Mouse (Mus musculus) mouse embryonic stem cell (cell line): ENCODE data around the gene Gm20388.

Source experiments
- in situ Hi-C, 2 experiments: fragments of 300-500 bp; cut with MboI; formaldehyde crosslinking; loops; 1 replicate in 1 of 2; 3 replicates in 1 of 2; pipeline ENCODE4 v1.14.3; 2019 to 2020; ENCODE audit warnings: low sequenced_read_pairs in 2 of 2, low pct_unique_long_range_greater_than_20kb in 1 of 2, mixed read lengths in 1 of 2; ENCODE audit not compliant: unreplicated experiment in 1 of 2

Gene Gm20388

GRCm38 (mm10) chr8:122215630-122216029, 2305.0 kb downstream of the Gm20388 start:
- in situ Hi-C loops, result no loop called here

- in situ Hi-C loops, result no loop called here
These were observed 2305.8 kb downstream of the Gm20388 start for GRCm38 (mm10) chr8:122216433-122216832.

GRCm38 (mm10) chr8:122217456-122218177, 2307.0 kb downstream of the Gm20388 start:
- in situ Hi-C loops, result no loop called here

GRCm38 (mm10) chr8:122223976-122224649, 2313.5 kb downstream of the Gm20388 start:
- in situ Hi-C loops, result no loop called here

- in situ Hi-C loops, result no loop called here
These were observed 2314.0 kb downstream of the Gm20388 start for GRCm38 (mm10) chr8:122224650-122225022.

- in situ Hi-C loops, result no loop called here
These were observed 2314.8 kb downstream of the Gm20388 start for GRCm38 (mm10) chr8:122225446-122225845.

GRCm38 (mm10) chr8:122227345-122227744, 2316.7 kb downstream of the Gm20388 start:
- in situ Hi-C loops, result no loop called here

- in situ Hi-C loops, result no loop called here
These were observed 2318.3 kb downstream of the Gm20388 start for GRCm38 (mm10) chr8:122228792-122229575.

- in situ Hi-C loops, result no loop called here
These were observed 2319.4 kb downstream of the Gm20388 start for GRCm38 (mm10) chr8:122229819-122230711.

- in situ Hi-C loops, result no loop called here
These were observed 2320.2 kb downstream of the Gm20388 start for GRCm38 (mm10) chr8:122230712-122231337.

- in situ Hi-C loops, result no loop called here
These were observed 2323.4 kb downstream of the Gm20388 start for GRCm38 (mm10) chr8:122234055-122234454.

GRCm38 (mm10) chr8:122236521-122236920, 2325.9 kb downstream of the Gm20388 start:
- in situ Hi-C loops, result no loop called here

- in situ Hi-C loops, result no loop called here
These were observed 2327.6 kb downstream of the Gm20388 start for GRCm38 (mm10) chr8:122238225-122238624.

- in situ Hi-C loops, result no loop called here
These were observed 2328.1 kb downstream of the Gm20388 start for GRCm38 (mm10) chr8:122238731-122239130.

GRCm38 (mm10) chr8:122240241-122241026, 2329.8 kb downstream of the Gm20388 start:
- in situ Hi-C loops, result no loop called here

GRCm38 (mm10) chr8:122243310-122243709, 2332.7 kb downstream of the Gm20388 start:
- in situ Hi-C loops, result no loop called here

- in situ Hi-C loops, result no loop called here
These were observed 2334.5 kb downstream of the Gm20388 start for GRCm38 (mm10) chr8:122245161-122245560.
